Mouse (Mus musculus): ENCODE results near the gene Dpf3. TPM values are rescaled to one million over a fixed set of nuclear protein-coding genes. Genes with fewer than 3 reads are reported as not detected.

The Dpf3 gene
- total RNA-seq, 2 experiments from 2014 or later, result 4.4 to 7.8 TPM

DNA sequence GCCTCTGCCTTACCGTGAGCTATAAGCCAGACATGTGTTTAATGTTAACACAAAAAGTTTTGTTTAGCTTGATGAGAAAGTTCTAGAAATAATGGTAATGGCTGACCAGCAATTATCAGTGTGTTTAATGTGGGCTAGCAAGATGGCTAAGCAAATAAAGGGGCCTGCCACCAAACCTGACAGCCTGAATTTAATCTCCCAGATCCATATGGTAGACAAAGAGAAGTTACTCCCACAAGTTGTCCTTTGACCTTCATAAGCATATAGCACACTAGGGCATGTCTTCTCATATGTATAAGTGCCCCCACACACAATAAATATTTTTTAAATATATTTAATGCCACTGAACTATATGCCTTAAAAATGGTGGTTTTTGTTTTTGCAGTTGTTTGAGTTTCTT, 8.4 kb downstream of the Dpf3 start:
- no peak for DNase-seq (ENCODE audit: low spot score in 2 of 2)
- intact Hi-C loops (cut with DNase I), result no loop called here

DNA sequence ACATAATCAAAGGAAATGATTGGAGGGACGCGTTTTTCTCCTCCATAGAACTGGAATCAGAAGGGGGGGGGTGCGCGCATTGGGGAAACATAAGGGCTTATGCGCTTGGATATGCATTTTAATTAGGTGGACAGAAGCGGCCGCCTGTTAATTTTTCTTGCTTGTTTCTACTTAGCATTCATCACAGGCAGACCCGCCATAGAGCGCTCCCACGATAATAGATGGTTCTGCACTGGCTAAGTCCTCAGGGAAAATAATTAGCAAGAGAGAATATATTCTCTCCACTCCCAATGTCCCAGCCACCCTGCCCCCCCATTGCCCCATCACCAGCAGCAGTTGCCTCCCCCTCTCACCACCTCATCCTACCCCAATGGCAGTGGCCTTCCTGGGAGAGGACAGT, 11.2 kb downstream of the Dpf3 start:
- no peak for DNase-seq (ENCODE audit: low spot score in 2 of 2)
- intact Hi-C loops (cut with DNase I), result no loop called here

DNA sequence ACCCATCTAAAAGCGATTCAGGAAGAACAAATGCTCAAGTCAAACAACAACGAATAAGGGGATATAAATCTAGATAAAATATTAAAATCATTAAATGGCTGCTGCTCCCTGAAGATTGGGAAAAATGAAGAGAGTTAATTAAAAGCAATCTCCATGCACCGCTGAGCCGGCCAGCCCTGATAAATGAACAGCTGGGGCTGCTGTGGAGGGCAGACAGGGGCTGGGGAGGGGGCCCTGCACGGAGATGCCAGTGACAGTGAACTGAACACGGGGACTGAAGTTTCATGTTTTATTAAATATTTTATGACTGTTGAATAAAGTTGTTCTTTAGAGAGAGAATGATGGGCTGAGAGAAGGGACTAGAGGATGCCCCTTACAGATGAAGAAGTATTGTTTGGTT, 12.1 kb downstream of the Dpf3 start:
- intact Hi-C loops (cut with DNase I), result no loop called here
- no peak for DNase-seq (ENCODE audit: low spot score in 2 of 2)

DNA sequence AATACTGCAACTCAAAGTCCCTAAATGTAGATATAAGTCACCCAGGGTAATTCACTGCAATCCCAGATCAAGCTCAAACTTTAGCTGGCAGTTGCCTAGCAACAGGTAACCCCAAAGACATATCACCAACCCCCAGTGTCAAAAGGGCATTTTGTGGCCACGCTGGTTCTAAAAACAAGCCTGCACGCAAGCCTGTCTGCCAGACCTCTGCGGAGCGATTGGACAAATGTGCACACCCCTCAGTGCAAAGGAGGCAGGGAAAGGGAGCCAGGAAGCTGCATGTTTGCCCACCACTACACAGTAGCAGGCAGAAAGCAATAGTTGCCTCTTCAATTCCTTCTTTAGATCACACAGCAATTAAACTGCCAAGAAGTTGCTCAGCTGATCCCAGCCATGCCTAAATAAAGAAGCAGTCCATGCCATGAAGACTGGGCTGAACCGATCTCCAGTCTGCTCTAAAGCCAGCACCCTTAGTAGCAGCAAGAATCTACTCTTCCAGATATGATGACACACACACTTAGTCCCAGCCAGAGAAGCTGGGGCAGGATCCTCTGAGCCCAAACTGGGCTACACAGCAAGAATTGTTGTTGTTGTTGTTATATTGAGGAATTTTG, 13.4 kb downstream of the Dpf3 start:
- DNase-seq (ENCODE audit: low spot score in 2 of 2), result no peak
- intact Hi-C loops (cut with DNase I), result no loop called here

DNA sequence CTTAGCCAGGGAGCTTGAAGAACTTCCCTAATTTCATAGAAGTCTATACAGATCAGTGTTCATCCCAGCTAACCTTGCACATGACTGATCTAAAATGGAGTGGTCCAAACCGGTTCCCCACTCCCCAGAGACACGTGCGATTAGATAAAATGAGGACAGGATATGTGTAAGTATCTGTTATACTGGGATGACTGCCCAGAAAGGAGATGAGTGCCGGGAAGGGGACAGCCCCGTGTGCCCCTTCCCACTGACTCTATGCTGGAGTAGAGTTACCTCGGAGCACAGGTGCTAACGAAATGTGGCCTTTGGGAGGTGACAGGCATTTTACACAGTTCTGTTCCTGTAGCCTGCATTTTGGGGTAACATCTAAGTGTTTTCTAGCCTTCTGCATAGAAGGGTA, 15.8 kb downstream of the Dpf3 start:
- intact Hi-C loops (cut with DNase I), result no loop called here
- DNase-seq (ENCODE audit: low spot score in 2 of 2), result no peak

DNA sequence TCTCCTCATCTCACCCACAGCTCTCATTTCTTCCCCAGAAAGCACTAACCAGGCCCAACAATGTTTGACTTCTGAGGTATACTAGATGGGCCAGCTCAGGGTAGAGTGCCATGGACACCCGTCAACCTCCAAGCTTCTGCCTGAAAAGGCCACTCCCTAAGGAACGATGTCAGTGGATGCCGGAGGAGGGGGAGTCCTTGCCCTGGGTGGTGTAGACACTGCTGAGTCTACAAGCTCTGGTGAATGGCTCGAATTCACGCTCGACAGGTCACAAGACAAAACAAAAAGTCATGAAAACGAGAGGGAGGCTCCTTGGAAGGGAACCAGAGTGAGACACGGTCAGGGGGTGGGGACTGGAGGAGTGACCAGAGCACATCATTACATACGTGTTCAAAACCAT, 17.4 kb downstream of the Dpf3 start:
- no peak for DNase-seq (ENCODE audit: low spot score in 2 of 2)
- intact Hi-C loops (cut with DNase I), result no loop called here

DNA sequence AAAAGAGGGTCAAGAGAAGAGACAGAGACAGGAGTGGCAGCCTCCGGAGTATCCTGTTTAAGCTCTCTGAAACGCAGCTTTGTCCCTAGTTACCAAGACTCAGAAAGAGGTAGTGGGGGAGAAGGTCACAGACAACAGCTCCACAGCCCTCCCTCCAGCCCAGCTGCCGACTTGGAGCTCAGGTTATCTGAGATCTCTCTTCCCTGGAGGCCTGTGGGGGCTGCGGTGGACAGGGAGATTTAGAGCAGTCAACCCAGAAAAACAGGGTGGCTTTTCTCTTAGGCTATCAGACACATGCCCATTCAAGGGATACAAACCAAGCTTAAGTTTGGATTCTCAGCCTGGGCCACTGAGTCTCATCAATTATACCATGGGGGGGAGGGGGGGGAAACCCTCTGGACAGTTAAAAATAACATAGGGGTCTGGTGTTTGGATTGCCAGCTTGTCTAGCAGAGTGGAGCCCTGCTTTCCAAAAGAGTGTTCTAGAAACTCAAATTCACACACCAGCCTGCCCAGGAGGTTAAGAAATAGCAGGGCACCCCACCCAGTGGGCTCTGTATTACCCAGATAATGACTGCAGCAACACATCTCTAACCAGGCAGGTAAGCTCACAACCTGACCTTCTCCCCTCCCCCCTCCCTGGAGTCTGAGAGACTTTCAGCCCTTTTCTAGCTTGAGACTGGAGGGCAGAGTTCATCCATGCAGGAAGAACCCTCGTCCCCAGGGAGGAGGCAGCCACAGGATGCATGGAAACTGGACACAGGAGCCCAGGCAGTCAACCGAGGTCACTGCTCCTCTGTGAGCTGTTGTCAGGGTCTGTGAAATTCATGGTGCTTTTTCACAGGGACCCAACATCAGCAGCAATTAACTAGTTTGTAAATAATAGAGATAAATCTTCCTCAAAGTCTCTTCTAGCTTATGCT, 20.7 kb downstream of the Dpf3 start:
- DNase-seq (ENCODE audit: low spot score in 2 of 2), result no peak
- intact Hi-C loops (cut with DNase I), result no loop called here

DNA sequence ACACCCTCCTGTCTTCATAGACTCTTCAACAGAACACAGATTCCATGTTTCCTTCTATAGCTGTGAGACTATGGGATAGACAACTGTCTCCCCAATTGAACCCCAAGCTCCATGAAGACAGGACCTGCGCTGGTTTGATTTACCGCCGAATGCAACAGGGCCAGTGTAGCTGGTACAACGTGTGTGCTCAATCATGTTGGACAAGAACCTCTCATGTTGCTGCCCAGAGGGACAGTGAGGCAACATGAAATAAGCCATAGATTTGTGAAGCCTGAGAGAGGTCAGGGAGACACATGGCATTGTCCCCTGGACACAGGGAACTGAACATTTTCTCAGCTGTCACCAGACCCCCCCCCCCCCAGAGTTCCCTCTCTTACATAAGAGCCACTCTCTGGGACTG, 21.5 kb downstream of the Dpf3 start:
- intact Hi-C loops (cut with DNase I), result no loop called here
- DNase-seq (ENCODE audit: low spot score in 2 of 2), result no peak

DNA sequence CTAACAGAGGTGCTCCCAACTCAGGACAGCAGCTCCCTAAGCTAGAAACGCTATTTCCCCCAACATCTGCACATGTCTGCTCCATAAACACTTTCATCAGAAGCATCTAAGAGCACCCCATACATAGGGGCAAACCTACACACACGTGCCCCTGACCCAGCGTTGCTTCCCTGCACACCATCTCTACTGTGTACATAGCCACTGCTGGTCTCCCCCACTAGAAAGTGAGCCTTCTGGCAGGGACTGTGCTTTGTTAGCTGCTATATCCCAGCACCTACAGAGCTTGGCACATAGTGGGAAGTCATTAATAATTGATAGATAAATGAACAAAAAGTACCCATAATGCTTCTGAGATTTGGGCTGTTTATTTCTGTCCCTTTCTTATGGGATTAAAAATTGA, 27.2 kb downstream of the Dpf3 start:
- intact Hi-C loops (cut with DNase I), result no loop called here
- DNase-seq (ENCODE audit: low spot score in 2 of 2), result no peak

DNA sequence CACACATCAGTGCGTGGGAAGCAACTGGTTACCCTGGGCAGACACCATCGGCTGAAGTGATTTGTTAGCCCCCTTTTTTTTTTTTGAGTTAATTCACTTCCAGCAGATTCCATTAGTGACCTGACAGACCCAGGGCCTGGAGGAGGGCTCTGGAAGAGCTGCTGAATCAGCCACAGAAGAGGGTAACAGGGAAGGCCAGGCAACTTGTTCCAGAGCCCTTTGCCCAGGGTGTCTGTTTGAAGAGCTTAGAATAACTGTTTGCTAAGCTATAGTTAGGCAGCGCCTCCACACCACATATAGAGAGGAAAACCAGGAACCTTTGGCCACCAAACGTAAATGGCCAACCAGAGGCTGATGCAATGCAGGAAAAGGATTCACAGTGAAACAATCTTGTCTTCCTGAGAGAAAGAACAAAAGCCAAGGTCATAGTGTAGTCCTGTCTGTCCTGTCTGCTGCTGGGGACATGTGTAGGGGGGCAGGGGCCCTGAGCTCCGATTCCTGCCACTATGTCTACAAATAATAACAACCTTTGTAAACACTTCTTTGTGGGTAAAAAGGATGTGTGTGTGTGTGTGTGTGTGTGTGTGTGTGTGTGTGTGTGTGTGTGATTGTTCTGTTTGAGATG, 32.7 kb downstream of the Dpf3 start:
- intact Hi-C loops (cut with DNase I), result no loop called here
- no peak for DNase-seq (ENCODE audit: low spot score in 2 of 2)

DNA sequence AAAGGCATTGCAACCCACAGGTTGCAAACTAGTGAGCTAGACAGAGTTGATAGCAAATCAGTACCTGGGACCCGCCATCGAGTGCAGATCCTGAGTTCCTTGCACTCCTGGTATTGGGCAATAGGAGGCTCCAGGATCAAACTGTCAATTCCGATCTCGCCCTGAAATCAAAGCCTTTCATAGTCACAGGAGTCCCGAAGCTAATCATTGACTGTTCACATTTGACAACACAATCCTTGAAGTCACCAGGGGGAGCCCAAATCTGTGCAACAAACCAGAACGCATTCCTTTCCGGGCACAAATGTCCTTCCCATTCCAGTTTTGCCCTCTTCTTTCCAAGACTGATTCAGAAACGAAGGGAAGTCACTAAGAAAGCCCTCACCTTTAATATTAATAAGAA, 35.7 kb downstream of the Dpf3 start:
- intact Hi-C loops (cut with DNase I), result no loop called here

DNA sequence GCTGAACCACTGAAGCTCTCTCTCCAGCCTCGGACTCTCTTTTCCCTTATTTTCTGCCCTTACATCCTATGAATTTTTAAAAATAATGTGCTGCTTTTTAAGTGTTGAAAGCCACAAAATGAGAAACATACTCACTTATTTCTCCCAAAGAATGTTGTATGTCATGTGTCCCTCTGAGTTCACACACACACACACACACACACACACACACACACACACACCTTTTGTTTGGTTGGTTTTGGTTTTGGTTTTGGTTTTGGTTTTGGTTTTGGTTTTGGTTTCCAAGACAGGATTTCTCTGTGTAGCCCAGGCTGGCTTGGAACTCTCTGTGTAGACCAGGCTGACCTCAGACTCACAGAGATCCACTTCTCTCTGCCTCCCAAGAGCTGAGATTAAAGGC, 37.0 kb downstream of the Dpf3 start:
- intact Hi-C loops (cut with DNase I), result no loop called here
- DNase-seq (ENCODE audit: low spot score in 2 of 2), result no peak

More for the DNA sequence above, 35.7 kb downstream of the Dpf3 start:
- DNase-seq (ENCODE audit: low spot score in 2 of 2), result no peak

DNA sequence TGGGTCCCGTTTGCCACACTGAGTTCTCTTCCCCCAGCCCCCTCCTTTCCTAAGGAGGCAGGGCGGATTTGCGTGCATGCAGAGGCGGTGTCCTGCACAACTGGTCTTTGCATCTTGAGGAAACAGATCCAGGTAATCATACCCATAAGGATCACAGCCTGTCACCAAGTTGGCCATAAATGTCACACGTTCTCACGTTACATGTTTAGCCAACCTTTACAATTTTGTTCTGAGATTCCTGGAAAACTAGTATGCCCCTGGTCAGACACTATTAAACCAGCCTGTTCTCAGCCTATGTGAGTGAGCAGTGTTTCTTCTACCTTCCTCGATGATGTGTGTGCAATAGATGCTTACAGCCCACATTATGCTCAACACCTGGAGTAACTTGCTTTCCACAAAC, 38.3 kb downstream of the Dpf3 start:
- DNase-seq (ENCODE audit: low spot score in 2 of 2), result no peak
- intact Hi-C loops (cut with DNase I), result no loop called here

DNA sequence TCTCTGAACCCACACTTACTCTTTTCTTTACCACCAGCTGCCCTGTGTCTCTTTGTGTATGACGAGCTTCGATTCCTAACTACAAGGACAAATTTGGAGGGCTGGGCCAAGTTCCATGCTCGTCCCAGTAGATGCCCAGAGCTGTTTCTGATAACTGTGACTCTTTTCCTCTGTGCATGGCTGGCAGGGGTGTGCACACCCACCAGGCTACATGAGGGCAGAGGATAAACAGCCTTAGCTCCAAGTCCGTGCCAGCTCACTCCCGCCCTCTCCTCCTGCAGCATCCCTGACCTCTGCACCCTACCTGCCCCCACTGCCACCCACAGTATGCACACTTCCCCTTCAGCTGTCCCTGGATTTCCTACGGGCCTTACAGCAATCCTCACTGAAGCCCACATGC, 41.9 kb downstream of the Dpf3 start:
- intact Hi-C loops (cut with DNase I), result no loop called here
- DNase-seq (ENCODE audit: low spot score in 2 of 2), result no peak

DNA sequence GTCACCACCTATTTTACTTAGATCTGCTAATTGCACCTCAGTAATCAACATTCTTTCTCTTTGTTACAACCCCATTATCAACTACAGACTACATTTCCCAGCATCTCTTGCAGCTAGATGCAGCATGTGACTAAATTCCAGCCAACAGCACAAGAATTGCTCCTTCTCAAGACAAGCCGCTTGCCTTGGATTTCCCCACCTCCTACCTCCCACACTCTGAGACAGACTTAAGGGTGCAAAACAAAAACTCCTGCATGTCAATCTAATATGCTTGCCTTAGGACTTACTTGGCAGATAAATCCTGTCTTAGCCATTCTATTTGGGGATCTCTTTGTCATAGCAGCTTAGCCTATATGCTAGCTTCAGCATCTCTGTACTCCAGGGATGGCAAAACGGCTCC, 43.1 kb downstream of the Dpf3 start:
- intact Hi-C loops (cut with DNase I), result no loop called here
- DNase-seq (ENCODE audit: low spot score in 2 of 2), result peak; percentile 9 to 13

DNA sequence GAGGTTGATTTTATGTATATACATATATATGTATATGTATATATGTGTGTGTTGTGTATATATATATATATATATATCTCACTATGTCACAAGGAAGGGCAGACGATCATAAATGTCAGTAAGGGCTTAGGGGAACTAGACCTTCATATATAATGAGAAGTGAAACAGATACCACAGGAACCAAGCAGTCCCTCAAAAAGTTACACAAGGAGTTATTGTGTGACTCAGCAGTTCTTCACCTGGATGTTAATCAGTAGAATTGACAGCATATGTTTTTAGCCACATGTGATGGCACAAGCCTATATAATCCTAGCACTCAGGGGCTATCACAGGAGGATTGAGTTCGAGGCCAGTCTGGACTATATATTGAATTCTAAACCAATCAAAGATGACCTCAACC, 49.5 kb downstream of the Dpf3 start:
- DNase-seq (ENCODE audit: low spot score in 2 of 2), result no peak
- intact Hi-C loops (cut with DNase I), result no loop called here

DNA sequence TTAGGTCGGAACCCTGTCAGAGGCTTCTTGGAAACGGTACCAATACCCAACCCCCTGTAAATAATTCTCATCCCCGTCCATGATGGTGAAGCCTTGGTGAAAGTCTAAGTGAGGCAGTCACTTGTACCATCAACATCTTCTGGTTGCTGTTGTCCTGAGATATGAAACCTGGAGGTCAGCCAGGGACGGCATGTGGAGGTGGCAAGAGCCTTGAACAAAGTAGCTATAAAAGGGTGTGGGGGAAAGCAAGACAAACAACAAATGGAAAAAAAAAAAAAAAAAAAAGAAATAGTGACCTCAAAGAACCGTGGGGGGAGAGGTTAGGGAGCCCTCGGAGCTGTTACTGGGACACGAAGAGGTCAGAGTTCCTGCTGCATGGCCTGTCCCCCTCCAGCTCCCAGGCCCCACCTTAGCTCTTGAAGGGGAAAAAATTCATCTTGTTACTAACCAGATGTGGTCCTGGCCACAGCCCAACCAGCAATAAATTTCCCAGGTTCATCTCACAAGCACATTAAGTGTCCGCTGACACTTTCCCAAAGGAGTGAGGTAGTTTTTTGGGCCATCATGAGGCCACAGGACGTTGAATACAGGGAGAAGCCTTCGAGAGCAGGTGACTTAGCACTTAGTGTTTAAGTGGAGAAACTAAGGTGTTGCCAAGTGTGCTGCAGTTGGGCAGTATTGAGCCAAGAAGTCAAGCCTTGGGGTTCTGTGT, 53.4 kb downstream of the Dpf3 start:
- intact Hi-C loops (cut with DNase I), result no loop called here
- no peak for DNase-seq (ENCODE audit: low spot score in 2 of 2)

DNA sequence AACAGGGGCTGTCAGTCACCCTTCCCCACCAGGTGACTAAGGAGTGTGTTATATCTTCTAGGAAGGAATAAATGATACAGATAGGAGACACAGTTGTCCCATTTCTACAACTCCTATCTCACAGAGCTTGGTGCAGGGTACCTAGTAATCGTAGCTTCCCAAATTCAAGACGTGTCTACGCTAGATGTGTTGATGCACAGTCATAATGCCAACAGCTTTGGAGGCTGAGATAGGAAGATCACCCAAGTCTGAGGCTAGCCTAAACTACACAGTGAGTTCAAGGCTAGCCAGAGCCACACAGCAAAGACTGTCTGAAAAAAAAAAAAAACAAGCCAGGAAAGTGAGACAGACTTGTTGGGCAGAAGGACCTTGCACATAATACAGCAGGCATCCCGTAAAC, 54.1 kb downstream of the Dpf3 start:
- intact Hi-C loops (cut with DNase I), result no loop called here
- no peak for DNase-seq (ENCODE audit: low spot score in 2 of 2)

DNA sequence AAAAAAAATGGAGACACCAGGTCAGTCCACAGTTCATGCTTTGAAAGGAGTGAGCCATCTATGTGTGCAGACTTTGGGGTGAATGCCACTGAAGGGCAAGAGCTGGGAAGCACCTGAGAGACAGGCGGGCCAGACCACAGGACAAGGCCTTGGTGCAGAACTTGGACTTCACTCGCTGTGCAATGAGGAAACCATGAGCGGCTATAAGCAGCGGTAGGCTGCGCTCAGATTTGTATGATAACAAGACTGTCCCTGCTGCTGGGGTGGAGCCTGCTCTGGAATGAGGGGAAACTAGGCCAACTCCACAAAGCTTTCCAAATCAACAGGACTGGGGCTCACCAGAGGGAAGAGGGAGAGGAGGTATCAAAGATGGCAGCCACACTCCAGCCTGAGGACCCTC, 57.3 kb downstream of the Dpf3 start:
- no peak for DNase-seq (ENCODE audit: low spot score in 2 of 2)
- intact Hi-C loops (cut with DNase I), result no loop called here

DNA sequence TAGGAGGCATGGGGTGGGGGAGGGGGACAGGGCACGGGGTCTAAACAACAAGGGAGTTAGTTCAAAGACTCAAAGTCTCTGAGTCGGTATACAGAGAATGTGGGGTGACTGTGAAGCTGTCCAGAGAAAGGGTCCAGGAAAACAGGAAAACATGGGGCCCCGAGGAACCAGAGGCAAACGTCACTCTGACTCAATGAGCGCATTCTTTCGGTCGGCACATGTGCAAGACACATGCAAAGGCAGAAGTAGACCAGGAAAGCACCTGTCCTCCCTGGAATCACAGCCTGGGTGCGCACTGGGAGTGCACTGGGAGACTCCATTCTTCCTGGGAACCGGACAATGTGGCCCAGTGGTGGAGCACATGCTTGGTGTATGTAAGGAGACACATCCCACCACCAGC, 59.5 kb downstream of the Dpf3 start:
- DNase-seq (ENCODE audit: low spot score in 2 of 2), result no peak
- intact Hi-C loops (cut with DNase I), result no loop called here
